Comparison of ENCODE assay signal across 1 mouse cellular context in the genomic region with DNA sequence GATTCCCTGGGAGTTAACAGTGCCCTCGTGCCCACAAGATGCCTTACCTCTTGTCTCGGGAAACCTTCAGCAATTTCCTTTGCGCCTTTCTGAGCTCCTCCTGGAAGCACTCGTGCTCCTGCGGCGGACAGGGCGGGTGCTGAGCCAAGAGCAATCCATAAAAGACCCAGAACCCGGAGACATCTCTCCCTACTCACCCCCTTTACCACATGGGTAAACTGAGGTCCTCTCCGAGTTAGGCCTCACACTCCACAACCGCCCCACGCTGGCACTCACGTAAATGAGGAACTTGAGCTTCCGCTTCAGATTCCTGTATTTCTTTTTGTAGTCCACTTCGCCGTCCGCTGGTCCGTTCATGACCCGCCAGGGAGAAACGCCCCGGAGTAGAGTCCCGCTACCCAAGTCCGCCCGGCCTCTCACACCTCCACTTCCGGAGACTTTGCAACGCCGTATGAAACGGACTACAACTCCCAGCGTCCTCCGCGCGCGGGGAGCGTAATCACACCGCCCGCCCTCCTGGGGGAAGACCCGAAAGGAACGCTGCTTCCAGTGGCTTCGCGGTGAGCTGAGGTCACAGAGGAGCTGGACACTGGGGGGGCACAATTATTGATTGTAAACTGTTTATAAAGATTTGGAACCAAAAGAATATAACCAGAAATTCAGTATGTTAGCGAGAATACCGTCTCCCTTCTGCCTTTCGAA.
TF ChIP-seq lines count a peak whose summit lies in the region.

TSS of gene Hirip3 (plus strand) at position 544 of the 702 bp plus-strand sequence.

TF ChIP-seq in MEL, 35 proteins besides CTCF, POLR2A, EP300 and RAD21 (continued from another document):
- TF ChIP-seq TAL1 (IDR thresholded peaks at IDR 0.05; ENCODE audit: low read length) = no peak
- no peak for TF ChIP-seq UBTF (IDR thresholded peaks at IDR 0.05; ENCODE audit: borderline replicate concordance, insufficient read depth, low read depth, low read length)
- TF ChIP-seq MYB (IDR thresholded peaks at IDR 0.05; ENCODE audit: low read depth, low read length) = no peak
- TF ChIP-seq TBP (IDR thresholded peaks at IDR 0.05; ENCODE audit: low read depth, low read length) = no peak
- peak; percentile 90 for TF ChIP-seq MAZ (IDR thresholded peaks at IDR 0.05; ENCODE audit: low read depth, low read length)
TF ChIP-seq in MEL: peak in this region for 12.
